Mouse (Mus musculus): ENCODE measurements around the gene Galnt7.
"Not testable (repeated sequence)": the region's sequence is repeated elsewhere in the genome, so short reads cannot be mapped to it uniquely, and the experiment has no call there.

Gene Galnt7

DNA sequence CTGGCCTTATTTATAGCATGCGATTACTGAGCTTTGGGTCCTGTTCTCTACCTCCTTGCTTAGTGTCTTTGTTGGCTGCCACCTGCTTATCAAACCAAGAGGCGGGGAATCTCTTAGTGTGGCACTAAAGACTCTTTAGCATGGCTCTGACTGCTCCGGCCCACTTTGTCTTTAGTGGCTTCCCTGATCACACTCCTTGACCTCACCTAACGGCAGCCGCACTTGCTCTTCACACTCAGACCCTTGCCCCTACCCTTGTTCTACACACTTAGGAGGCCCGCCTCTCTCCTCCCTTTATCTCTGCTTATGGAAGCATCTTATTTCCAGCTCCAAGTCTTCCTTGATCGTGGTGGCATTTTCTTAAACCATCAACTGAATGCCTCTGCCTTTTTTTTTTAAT lies 114.2 kb downstream of the Galnt7 start:
- no peak for DNase-seq (ENCODE audit: low read depth)

DNA sequence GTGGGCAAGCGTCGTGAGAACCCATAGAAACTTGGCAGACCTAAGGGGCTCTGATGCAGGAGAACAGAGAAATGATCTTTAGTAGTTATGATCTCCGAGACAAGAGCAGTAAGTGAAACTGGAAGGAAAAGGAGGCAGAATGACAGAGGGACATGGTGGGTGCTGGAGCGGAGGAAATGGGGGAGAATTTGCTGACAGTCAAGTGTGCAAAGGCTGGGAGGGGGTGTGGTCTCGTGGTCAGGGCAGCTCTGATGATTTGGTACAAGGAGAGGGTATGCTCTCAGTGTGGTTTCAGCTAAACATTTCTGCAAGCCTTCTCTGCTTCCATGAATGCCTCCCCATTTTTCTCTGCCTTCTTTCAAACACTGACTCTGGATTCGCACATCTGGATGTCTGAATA lies 116.7 kb downstream of the Galnt7 start:
- DNase-seq (ENCODE audit: low read depth) = no peak

DNA sequence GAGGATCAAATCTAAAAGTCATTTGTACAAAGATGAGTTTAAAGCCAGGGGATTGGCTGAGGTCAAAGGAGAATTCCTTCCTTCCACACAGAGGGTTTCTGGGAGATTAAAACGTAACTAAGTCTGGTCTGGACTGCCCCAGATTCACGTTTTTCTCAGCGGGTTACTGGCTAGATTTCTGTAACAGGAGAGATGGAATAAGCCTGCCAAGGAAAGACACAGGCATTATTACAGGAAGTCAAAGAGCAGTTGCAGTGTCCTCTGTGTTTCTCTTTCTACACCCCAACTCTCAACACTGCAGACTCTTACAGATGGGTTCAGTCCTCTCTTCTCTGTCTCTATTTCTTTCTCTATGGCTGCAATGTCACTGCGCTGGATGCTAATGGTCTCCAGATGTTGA lies 118.3 kb downstream of the Galnt7 start:
- no peak for DNase-seq (ENCODE audit: low read depth)

DNA sequence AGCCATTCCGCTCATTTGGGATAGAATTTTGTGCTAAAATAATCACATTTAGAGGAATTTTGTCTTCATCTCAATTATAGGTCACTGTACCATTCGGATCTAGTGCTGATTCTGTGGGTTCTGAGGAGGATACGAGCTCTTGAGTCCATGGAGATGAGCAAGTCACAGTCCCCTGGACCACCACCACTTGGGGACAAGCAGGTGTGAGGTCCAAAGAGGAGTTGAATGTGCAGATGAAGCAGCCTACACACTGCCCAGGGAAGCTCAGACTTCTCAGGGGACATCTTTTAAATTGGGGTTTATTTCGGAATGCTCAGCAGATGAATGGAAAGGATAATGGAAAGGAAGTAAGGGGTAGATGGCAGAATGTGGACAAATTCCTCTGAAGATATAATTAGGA lies 119.7 kb downstream of the Galnt7 start:
- DNase-seq (ENCODE audit: low read depth) = no peak

DNA sequence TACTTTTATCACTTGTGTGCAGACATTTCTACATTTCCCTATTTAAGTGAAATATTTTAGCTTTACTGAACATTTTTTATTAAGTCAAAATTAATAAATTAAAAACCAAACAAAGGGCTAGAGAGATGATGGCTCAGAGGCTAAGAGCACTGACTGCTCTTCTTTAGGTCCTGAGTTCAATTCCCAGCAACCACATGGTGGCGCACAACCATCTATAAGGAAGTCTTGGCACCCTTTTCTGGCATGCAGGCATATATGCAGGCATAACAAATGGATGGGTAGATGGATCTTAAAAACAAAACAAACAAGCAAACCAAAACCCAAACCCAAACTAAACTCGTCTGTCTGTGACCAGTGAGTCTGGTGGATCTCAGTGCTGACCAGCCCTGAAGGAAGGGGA lies 120.6 kb downstream of the Galnt7 start:
- no peak for DNase-seq (ENCODE audit: low read depth)

DNA sequence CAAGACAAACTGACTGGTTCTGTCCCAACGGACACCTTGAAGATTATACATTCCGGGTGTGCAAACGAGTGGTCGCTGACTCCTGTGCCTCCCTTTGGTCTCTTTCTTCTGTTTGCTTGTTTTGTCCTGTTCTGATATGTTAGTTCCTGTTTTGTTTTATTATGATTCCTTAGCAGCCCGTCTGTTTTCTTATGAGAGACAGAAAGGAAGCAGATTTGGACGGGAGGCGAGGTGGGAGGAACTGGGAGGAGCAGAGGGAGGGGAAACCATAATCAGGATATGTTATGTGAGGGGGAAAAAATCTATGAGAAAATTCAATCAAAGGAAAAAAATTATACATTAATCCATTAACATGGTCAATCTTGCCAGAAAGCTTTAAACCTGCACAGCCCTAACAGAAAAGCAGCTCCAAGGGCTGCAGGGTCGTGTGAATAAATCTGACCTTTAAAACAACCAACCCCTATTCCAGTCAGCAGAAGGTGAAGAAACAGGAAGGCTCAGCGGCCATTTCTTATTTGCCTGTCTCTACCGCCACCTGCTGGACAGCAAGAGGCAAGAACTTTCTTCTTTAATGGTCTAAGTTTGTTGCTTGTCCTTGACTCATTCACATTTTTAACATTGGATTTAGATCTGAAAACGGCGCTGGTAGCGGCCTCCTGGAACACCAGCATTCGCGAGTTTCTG lies 122.0 kb downstream of the Galnt7 start:
- DNase-seq (ENCODE audit: low read depth) = peak; percentile 91

DNA sequence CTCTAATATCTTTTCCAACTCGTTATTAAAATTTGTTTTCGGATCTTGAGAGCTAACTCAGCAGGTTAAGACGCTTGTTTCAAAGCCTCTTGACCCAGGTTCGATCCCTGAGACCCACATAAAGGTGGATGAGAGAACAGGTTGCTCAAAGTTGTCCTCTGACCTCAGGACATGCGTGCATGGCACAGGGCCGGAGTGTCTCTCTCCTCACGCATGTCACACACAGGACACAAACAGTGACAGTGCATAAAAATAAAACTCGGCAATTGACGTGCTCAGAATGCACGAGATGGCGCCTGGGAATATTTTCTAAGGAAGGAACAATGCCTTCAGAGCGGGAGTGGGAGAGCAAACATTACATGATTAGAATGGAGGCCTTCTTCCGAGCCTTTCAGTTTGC lies 122.6 kb downstream of the Galnt7 start:
- no peak for DNase-seq (ENCODE audit: low read depth)

DNA sequence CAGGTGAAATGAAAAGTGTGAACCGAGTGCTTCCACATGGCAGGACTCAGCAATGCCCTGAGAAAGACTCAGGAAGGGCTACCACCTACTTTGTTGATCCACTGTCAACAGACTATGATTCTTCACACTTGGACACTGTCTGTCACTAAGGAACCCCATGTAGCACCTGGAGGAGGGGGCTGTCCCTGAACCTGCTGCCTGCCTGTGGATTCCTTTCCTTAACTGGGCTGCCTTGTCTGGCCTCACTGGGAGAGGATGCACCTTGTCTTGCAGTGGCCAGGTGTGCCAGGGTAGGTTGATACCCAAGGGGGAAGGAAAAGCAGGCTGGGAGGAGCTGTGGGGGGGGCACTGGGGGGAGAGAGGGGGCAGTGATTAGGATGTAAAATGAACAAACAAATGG lies 124.8 kb downstream of the Galnt7 start:
- DNase-seq (ENCODE audit: low read depth) = no peak

DNA sequence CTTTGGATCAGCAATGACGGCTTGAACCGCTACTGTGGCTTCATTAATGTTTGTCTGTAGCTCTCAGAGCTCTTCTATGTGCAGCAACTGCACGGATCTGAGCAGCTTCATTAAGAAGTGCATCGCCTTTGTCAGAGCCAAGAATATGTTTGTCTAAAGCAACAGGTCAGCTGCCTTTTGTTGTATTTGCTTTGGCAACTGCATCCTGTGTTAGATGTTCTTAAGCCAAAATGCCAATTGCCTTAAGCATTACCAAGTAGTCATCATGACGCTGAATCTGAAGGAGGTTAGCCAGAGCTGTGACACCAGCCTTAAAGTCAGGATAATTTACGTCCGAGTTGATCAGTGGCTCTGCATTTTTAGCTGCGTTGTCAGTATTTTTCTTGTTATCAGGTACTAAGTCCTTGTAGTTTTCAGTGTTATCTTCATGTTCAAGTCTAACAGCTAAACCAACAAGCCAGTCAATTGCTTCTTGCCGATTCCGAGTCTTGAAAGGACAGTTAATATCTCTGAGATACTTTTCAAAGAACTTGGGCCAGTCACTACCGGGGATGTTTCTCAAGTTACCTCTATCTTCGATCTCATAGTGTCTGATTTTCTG lies 132.5 kb downstream of the Galnt7 start:
- DNase-seq (ENCODE audit: low read depth) = no peak

DNA sequence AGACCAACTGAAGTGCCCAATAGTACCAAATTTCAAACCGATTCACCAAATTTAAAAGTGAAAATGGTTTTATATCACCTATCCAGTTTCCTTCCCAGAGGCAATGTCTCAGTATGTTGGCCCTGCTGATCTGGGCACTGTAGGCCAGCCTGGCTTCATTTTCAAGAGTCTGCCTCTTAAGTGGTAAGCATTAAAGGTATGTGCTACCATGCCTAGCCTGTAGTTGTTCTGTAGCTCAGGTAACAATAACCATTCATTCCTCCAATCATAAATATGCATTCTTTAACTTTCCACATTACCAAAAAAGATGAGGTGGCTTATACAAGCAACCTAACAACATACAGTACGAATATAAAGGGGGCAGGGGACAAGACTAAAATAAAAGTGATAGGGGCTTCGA lies 135.1 kb downstream of the Galnt7 start:
- no peak for DNase-seq (ENCODE audit: low read depth)

DNA sequence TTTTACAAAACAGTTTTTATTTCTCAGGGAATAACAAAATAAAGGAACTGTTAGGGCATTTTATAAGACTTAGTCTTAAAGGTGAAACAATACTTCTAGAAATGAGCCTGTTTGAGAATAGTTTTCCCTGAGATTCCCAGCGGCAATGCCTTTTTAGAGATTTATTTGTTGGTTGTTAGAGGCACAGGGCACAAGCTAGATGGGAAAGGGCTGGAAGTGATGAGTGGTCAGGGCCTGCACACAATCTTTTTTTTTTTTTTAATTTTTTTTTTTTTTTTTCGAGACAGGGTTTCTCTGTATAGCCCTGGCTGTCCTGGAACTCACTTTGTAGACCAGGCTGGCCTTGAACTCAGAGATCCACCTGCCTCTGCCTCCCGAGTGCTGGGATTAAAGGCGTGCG lies 136.1 kb downstream of the Galnt7 start:
- not testable (repeated sequence) for DNase-seq (ENCODE audit: low read depth)

DNA sequence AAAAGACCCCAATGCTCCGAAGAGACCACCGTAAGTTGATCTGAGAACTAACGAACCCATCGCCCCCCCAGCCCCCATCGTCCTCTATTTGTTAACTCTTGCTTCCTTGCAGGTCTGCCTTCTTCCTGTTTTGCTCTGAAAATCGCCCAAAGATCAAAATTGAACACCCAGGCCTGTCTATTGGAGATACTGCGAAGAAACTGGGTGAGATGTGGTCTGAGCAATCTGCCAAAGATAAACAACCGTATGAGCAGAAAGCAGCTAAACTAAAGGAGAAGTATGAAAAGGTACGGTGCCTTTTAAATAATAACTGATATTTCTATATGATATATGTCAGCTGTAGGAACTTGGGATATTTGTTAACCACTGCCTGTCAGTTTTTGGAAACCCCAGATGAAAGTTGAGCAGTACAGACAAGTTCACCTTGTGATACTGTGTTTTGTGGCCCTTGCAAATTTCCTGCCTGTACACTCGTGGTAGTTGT lies 139.6 kb downstream of the Galnt7 start:
- peak; percentile 50 for DNase-seq (ENCODE audit: low read depth)

DNA sequence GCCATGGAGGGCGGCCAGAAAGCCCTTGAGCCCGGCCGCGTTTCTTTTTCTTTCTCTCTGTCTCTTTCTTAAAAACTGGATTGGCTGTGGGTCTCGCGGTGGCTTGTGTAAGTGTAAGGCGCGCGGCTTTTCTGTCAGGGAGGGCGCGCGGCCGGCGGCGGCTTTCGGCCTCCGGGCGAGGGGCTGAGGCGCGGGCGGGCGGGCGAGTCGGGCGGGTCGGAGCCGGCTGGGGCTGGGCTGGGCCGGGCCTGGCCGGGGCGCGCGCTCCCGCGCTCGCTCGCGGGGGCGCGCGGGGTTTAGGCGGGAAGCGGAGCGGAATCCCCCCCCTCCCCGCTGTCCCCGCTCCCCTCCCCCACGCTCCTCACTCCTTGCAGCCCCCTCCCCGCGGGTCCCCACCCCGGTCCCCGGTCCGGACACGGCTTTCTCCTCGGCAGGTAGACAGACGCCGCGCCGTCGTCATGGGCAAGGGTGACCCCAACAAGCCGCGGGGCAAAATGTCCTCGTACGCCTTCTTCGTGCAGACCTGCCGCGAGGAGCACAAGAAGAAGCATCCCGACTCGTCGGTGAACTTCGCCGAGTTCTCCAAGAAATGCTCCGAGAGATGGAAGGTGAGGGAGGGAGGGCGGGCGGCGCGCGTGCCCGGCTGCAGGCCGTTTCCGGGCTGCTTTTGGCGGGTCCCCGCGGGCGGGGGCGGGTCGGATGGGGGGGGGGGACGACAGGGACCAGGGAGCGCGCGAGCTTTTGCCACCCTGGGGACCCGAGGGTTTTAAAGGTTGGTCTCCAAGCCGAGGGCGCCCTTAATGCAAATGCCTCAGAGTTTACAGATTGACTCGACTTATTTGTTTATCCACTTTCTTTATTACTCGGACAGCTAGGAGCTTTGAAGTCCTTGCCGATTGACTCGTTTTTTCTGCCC lies 140.4 kb downstream of the Galnt7 start:
- peak; percentile 60 for DNase-seq (ENCODE audit: low read depth)

DNA sequence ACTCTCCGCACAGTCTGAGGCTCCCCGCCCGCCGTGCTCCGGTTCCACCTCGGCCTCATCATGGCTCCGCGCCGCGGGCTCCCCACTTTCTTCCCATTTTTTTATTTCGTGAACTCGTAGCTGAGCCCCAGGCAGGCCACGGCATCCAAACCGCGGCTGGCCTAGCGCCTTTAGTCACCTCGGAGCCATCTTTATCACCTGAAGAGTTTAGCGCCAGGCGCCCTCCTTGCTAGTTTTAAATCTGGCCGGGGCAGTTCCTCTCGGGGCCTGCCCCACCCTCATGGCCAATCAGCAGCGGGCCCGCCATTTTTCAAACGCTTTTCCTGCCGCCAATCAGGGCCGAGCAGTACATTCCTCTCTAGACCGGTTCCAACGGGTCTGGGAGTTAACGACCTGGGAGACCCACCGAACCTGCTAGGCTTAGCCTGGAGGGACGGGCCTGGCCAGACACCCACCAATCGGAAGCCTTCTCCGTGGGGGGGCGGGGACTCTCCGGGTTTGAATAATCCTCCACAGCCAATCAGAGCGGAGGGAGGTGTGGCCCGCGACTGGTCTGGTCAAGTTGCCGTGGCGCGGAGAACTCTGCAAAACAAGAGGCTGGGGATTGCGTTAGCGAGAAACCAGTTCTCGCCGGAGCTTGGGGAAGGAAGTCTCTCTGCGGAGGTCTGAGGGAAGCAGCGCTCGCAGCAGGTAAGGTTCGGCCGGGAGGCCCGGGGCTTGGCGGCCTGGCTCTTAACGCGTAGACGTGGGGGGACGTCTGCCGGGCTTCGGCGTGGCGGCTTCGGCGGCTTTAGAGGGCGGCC lies 141.3 kb downstream of the Galnt7 start, which contains the start of gene Hmgb2:
Hmgb2 (plus strand) TSS at position 592 of the 803 bp plus-strand sequence.
- DNase-seq (ENCODE audit: low read depth) = peak; percentile 99

DNA sequence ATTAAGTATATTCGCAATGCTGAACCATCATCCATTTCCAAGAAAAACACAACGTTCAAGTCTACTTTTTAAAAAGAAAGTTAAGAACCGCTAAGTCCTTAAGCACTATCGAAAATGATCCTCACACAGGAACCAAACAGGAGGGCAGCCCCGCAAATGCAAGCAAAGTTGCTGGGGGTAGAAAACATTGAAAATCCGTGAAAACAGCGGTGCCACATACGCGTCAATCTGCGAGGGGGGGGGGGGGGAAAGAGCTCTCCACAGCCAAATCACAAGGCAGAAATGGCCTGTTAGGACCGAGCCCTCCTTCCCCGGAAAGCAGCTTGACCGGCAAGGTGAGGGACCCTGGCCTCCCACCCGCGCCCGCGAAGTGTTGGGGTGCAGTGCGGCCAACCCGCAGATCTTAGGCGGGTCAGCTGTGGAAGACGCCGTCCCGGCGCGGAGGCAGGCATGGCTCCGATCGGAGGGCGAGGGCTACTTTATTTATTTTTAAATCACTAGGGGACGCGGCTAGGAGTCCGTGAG lies 142.0 kb downstream of the Galnt7 start:
- DNase-seq (ENCODE audit: low read depth) = peak; percentile 60

DNA sequence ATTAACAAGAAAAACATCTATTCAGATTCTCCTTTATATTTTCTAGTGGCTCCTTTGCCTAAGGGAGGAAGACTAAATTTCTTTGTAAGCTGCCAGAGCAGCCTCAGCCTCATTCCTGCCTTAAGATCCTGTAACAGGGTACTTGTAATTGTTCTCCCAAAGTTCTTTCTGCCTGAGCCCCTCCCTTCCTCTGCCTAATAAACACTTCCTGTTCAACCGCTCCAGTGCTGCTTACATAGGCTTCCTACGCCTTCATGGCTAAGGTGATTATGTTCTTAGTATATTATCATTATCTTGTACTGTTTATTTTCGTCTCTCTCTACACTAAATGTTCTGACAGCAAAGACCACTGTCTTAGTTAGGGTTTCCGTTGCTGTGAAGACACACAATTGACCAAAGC lies 144.2 kb downstream of the Galnt7 start:
- no peak for DNase-seq (ENCODE audit: low read depth)

DNA sequence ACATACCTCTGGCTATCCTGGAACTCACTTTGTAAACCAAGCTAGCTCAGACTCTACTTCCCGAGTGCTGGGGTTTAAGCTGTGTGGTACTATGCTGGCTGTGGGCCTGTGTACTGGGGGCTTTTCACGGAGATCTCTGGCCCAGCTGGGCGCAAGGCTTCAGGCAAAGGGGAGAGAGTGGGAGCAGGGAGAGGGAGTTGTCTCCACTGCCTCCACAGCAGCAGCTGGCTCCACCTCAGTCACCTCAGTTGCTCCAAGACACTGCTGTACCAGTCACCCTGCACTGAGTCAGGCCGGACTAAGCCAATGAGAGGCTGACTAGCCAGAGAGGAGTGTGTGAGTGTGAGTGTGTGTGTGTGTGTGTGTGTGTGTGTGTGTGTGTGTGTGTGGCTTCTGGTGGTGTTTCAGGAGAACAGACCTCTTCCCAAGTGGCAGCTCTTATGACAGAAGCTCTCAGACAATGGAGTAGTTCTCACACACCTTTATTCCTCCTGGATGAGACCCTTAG lies 145.2 kb downstream of the Galnt7 start:
- no peak for DNase-seq (ENCODE audit: low read depth)

DNA sequence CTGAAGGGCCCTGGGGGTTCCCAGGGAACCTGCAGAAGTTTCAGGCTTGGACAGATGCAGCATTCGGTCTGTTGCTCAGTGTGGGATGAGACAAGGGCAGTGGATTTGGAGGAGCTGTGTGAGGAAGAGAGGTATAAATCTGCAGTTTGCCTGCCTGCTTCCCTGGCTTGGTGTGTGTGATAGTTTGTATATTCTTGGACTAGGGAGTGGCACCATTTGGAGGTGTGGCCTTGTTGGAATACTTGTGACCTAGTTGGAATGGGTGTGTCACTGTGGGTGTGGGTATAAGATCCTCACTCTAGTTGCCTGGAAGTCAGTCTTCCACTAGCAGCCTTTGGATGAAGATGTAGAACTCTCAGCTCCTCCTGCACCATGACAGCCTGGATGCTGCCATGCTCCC lies 147.3 kb downstream of the Galnt7 start:
- DNase-seq (ENCODE audit: low read depth) = not testable (repeated sequence)

DNA sequence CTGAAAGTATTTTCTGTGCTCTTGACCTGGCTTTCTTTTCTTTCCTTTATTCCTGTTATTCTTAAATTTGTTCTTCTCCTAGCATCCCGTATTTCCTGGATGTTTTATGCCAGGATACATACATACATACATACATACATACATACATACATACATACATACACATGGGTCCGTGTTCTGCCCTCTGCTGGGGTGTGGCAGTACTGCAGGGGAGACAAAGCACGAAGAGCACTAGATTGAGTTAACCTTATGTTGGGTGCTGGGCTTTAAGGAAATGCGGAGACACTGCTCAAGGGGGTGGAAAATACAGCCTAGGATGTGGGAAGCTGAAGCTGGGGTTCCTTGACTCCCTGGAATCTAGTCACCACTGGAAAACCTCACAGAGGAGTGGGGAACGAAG lies 149.2 kb downstream of the Galnt7 start:
- peak; percentile 88 for DNase-seq (ENCODE audit: low read depth)

DNA sequence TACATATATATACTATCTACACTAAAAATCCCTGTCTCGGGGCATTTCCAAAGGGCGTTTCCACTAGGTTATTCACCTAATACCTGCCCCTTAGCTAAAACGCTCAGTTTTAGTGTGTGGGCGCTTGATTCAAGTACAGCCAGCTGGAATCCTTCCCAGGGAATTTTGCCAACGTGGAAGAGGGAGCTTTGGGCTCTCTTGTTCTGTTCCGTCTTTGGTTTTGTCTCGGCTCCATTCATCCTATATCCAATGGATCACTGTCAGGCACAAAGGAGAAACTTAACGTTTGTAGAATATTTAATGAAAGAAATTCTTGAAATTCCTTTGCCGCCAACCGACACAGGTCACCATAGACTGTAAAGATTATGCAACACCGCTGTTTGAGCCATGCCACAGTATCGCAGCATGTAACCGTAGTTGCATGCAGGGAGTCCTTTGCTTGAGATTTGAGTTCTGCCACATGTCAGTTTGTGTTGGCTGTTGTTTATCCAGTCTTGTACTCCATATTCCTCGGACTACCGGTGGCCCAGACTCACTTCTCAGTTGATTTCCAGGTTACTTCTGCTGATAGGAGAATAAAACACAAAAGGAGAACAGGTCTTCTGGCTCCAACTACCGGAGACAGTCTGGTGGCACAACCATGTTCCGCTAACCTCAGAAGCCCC lies 153.9 kb downstream of the Galnt7 start:
- DNase-seq (ENCODE audit: low read depth) = no peak

DNA sequence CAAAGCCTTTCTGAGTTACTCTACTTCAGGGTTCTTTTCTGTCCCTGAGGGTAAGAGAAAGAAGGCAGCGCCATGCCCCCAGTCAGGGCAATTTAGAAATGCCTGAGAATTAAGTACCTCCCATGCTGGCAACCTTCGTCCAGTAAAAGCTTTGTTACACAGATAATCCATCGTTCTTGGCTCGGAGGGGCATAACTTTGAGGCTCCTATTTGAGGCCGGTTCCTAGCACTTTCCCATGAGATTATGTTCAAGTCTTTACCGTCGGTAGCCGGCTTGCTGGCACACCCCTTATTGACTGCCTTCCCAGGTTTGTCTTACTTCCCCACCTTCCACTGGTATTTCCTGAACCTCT lies 154.4 kb downstream of the Galnt7 start:
- no peak for DNase-seq (ENCODE audit: low read depth)

Measured in induced T-regulatory cell, adult 2 months (primary cell).